Mouse (Mus musculus): ENCODE data around the gene Eno2.
A peak's percentile ranks its signal among the peaks of the same experiment; 100 is the strongest.

GRCm38 (mm10) chr6:124740888-124741761 lies 28.3 kb downstream of the Eno2 start, which contains the start of gene Grcc10:
- TF ChIP-seq GATA1 (IDR thresholded peaks at IDR 0.05; ENCODE audit: borderline replicate concordance, low read length) (no peak), FLI1 (IDR thresholded peaks at IDR 0.05; ENCODE audit: low read length) (peak; percentile 56; the same call in 1 of the 2 replicates)
